Mouse (Mus musculus) ES-CJ7 (cell line): ENCODE measurements at regions not wholly inside any gene's neighbourhood (a gene's known extent, or its start where the extent isn't known, plus 50 kb on each side); places are given as distances from the start of the nearest gene placed in this dataset.

Source experiments
- DNase-seq: peaks from one replicate; pipeline ENCODE4 v3.0.0; 2011; ENCODE audit warnings: low read depth, low spot score

DNA sequence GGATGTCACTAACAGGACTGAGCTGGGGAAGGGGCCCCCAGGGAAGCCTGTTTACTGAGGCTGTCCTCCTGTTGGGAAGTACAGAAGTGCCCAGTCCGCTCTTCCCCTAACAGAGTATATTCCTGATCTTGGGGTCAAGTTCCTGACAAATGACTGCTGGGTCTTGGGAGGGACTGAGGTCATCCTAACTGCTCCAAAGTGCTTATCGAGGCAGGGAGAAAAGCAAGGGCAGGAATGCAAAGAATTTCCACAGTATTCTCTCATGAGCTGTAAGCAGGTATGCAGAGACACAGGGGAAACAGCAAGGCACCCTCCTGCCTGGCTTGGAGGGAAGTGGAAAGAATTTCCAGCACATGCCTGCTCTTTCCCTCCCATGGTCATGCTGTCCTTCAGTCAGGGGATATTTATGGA lies 107.9 kb downstream of the Oma1 start:
- no peak for DNase-seq

DNA sequence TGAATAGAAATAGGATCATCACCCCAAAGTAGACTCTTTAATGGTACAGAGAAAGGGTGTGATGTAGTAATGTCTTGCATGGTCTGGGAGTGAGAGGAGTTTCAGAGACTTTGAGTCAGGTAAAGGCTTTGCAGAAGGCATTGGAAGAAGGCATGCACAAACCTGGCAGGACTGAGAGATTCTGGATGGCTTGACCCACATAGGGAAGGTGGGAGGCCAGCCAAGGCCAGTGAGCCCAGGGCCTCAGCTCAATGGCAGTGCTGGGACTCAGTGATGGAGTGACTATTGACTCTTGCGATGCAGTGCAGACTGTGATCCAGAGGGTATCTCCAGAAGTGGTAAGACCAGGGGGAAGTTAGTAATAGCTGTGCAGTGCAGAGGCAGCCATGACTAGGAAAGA lies 127.8 kb downstream of the Oma1 start:
- DNase-seq, result no peak

GRCm38 (mm10) chr4:103441955-103442354 lies 128.3 kb downstream of the Oma1 start:
- no peak for DNase-seq

- no peak for DNase-seq
These were observed 135.7 kb downstream of the Oma1 start for GRCm38 (mm10) chr4:103449276-103449675.

DNA sequence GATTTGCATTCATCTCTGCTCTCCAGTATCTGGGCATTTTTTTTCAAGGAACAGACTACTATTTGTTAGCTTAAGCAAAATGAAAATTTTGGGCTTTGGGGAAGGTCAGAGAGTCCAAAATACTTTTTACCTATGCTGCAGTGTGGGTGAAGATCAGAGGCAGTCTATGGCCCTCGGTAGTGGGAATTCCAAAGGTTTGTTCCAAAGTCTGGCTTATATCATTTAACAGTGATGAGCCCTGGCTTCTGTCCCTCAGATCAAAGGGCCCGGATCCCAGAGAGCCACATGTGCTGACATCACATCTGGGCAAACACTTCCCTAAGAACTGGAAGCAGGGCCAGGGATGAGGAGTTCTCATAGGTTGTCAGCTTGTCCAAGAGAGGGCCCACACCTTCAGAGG lies 136.5 kb downstream of the Oma1 start:
- DNase-seq, result no peak

- no peak for DNase-seq
These were observed 141.8 kb downstream of the Oma1 start for GRCm38 (mm10) chr4:103455458-103455857.

DNA sequence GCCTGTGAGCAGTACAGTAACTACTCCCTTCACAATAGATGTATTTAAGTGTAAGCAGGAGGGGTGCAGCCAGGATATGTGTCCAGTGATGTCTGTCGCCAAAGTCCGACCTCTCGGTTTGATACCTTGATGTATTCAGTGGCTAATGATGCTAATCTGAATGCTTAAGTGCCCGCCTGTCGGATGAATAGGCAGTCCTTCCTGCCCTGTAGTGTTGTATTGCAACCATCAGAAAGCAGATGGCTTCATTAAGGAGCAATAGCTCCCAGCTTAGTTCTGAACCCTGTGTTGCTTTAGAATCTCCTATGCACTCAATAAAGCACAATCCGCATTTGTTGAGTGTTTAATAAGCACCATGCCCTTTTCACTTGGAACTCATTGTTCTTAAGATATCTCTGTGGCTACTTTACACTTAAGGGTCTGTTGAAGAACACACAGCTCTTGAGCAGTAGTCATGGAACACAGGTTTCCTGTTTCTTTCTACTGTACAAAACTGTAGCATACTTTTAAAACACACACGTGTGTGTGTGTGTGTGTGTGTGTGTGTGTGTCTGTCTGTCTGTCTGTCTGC lies 152.5 kb downstream of the Oma1 start:
- peak; percentile 30 for DNase-seq

GRCm38 (mm10) chr4:103475596-103475995 lies 143.6 kb upstream of the Dab1 start:
- DNase-seq, result no peak

- DNase-seq, result no peak
These were observed 132.8 kb upstream of the Dab1 start for GRCm38 (mm10) chr4:103486140-103486965.

GRCm38 (mm10) chr4:103508435-103508834 lies 110.7 kb upstream of the Dab1 start:
- DNase-seq, result no peak

GRCm38 (mm10) chr4:103512901-103513300 lies 106.3 kb upstream of the Dab1 start:
- DNase-seq, result no peak

GRCm38 (mm10) chr4:103521870-103522609 lies 97.1 kb upstream of the Dab1 start:
- DNase-seq, result no peak

GRCm38 (mm10) chr4:103536534-103537265 lies 82.5 kb upstream of the Dab1 start:
- no peak for DNase-seq

- no peak for DNase-seq
These were observed 78.2 kb upstream of the Dab1 start for GRCm38 (mm10) chr4:103540960-103541359.

GRCm38 (mm10) chr4:103547297-103547696 lies 71.9 kb upstream of the Dab1 start:
- no peak for DNase-seq

- no peak for DNase-seq
These were observed 66.7 kb upstream of the Dab1 start for GRCm38 (mm10) chr4:103552476-103552875.

GRCm38 (mm10) chr4:103553188-103553587 lies 66.0 kb upstream of the Dab1 start:
- no peak for DNase-seq

- DNase-seq, result no peak
These were observed 64.6 kb upstream of the Dab1 start for GRCm38 (mm10) chr4:103554597-103554996.
